Mouse (Mus musculus): ENCODE measurements around the gene Klrb1f.
A peak's percentile ranks its signal among the peaks of the same experiment; 100 is the strongest.
"Not testable (repeated sequence)": the region's sequence is repeated elsewhere in the genome, so short reads cannot be mapped to it uniquely, and the experiment has no call there.

Gene Klrb1f

GRCm38 (mm10) chr6:129045601-129046000 lies at the start of gene Klrb1f:
Gene Klrb1f, plus strand, starts transcription at chr6:129045901.
- DNase-seq: no peak

DNA sequence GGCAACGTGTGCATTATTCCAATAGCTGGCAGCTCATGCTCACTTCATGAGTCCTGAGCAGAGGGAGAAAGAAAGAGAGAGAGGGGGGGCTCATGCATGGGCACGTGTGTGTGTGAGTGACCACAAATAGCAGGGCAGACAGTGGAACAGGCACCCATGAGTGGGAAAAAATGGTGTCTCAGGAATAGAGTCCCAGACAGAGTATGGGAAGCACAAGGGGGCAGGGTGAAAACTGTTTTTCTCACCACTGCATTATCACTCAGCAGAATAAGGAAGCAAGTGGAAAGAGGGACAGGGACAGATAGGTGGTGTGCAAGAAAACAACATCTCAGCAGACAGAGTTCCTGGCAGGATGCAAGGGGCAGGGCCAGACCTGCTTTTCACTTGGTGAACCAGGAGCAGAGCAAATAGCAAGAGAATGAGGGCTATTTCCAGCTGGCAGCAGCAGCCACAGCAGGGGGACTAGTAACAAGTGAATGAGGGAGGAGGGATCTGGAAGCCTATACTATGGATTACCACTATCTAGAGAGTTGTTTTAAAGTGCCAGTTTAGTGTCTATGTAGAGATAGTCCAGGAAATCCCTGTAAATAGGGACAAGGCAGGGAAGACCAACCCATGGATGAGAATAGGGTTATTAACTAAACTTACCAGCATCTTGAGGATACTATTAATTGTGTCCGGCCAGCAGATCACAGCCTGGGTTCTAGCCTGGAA lies 49.5 kb upstream of the Klrb1f start:
- no peak for DNase-seq

DNA sequence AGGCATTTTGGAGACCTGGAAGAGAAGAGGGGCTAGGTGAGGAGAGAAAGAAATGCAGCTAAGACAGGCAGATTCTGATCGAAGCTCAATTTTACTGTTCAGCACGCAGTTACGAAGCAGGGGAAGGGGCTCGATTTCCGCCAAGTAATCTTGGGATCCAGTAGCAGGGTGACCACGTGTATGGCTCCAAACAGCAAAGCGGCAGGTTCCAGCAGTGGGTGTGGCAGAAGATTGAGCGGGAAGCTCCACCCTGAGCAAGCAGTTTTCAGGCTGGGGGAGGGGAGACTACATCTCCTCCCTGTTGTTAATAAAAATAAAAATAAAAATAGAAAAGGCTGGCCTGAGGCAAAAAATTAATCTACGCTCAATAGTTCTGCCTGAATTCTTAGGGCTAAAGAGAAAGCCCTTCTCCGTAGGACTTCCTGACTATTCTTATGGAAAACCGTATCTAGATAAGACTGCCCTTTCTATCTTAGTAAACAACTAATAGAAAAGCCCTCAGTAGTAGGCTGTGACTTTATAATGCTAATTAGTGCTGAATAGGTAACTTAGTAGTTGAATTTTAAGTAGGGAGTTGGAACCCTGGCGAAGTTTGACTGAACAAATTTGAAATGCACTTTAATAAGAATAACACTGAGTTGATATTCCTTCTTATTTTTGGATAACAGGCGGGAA lies 48.8 kb upstream of the Klrb1f start:
- no peak for DNase-seq

GRCm38 (mm10) chr6:129001392-129001791 lies 44.3 kb upstream of the Klrb1f start:
- no peak for DNase-seq

GRCm38 (mm10) chr6:129008552-129008951 lies 37.1 kb upstream of the Klrb1f start:
- DNase-seq: no peak

- not testable (repeated sequence) for DNase-seq
Measured at GRCm38 (mm10) chr6:129009846-129010504, 35.7 kb upstream of the Klrb1f start.

DNA sequence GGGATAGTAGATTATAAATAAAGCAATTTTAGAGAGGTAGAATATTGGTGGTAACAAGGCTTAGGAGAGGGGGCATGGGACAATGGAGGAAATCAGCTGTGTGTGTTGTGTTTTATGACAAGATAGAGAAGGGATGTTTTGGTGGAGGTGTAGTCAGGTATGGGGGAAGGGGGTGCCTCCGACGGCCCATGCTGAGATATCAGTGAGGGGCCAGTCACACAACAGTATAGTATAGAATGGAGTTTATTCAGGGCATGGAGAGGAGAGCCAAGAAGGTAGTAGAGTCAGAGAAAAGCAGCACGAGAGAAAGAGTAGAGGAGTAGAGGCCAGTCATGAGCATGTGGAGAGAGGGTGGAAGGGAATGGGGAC lies 35.2 kb upstream of the Klrb1f start:
- no peak for DNase-seq

GRCm38 (mm10) chr6:129012012-129012411 lies 33.7 kb upstream of the Klrb1f start:
- not testable (repeated sequence) for DNase-seq

- no peak for DNase-seq
Measured at GRCm38 (mm10) chr6:129012966-129013365, 32.7 kb upstream of the Klrb1f start.

DNA sequence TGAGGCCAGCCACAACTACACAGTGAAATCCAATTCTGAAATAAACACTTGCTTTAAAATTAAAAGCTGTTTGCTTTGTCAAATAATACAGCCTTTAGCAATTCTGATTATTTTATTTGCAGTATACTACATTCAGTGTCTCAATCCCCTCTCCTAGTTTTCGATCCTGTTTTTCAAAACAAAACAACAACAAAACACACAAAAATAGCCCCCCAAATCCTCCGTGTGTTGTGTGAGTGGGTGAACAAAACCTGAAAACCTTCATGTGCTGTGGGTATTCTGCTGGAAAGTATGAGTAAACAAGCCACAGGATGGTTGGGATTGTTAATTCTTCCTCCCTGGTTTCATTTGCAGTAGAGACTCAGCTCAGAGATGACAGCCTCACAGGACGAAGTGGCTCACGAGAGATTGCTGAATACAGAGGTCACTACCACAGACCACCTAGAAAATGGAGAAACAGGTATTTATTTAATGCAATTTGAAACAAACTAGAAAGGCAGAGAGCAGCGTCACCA lies 31.9 kb upstream of the Klrb1f start:
- DNase-seq: no peak

DNA sequence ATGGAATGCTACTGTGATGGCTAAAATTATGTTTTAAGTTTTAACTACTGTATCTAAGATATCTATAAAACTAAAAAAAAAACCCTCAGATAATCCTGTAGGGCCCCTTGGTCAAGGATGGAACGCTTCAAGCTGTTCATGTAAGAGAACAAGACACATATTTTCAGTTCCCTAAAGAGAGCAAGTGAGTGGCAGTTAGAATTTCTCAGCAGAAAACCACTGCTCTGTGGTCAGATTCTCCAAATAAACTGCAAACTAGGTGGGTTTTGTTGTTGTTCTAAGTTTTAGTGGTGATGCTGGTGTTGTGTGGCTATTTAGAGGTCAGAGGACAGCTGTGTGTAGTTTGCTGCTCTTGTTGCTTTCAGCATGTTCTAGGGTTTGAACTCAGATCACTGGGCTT lies 31.3 kb upstream of the Klrb1f start:
- no peak for DNase-seq

DNA sequence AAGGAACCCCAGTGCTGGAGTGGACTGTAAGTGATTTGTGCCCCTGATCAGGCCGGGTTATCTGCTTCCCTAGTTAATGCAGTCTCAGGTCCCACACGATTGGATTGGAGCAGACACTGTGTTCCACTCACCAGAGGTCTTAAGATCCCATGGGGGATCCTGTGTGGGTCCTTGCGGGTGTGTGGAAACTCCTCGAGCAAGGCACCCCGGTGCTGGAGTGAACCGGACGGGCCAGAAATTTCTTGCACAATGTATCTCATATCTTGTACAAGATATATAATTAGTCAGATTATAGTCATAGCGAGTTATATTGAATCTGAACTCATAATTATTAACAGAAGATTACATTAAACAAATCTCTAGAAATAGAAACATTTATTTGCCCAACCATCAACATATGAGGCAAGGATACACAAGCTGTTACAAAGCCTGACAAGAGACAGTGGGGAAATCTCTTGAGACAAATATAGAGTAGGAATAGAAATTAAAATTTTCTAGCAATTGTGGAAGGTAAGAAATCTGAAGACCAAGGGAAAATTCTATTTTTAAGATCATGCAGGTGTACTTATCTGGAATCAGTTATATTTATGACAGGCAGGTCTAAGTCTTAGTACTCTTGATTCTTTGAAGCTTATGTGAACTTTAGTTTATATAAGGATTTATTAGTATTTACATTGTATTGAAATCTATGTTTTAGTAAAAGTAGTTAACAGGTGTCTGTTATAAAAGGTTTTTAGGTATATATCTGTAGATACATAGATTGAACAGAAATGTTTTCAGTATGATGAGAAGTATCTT lies 18.1 kb upstream of the Klrb1f start:
- DNase-seq: no peak

GRCm38 (mm10) chr6:129030175-129030824 lies 15.4 kb upstream of the Klrb1f start:
- DNase-seq: no peak

- no peak for DNase-seq
Measured at GRCm38 (mm10) chr6:129030964-129031363, 14.7 kb upstream of the Klrb1f start.

- peak; percentile 4 to 6 for DNase-seq
Measured at GRCm38 (mm10) chr6:129033397-129033796, 12.3 kb upstream of the Klrb1f start.

- no peak for DNase-seq
Measured at GRCm38 (mm10) chr6:129035017-129035416, 10.7 kb upstream of the Klrb1f start.

DNA sequence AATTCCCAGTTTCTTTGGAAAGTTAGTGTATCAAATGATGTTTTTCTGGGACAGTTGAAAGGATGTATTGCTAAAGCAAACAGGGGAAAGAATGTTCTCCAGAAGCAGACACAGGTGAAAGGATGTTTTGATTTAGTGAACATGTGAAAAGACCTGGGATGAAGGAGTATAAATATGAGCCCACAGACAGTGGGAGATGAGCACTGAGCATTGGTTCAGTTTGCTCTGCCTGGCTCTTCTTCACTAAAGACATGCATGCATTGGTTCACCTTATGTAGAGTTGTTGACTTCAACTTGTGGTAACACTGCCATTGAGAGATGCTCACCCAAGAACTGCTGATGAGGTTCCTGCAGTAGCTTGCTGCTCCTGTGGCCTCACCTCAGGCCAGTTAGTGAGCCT lies 9.4 kb upstream of the Klrb1f start:
- no peak for DNase-seq

DNA sequence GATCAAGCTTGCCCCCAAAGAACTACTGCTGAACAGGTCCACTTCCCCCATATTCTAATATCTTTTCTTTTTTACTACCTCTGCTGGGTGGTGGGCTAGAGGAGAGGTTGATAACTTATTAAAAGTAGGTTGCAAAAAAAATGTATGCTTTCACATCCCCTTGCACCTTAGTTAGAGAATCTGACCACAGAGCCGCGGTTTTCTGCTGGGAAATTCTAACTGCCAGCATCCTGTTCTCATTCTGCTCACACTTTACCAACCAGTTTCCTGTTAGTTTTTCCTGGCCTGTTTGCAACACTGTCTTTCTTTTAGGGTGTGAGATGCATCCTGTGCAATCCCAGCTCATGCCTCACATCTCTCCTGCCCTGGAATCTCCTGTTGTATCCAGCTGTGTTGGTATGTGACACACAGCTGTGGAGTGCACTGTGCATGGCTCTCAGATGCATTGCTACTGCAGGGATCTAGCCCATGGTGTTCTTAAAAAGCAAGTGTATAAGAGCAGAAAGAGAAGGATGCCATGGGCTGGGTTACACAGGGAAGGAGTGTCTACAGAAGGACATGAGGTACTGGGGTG lies 8.7 kb upstream of the Klrb1f start:
- DNase-seq: no peak

DNA sequence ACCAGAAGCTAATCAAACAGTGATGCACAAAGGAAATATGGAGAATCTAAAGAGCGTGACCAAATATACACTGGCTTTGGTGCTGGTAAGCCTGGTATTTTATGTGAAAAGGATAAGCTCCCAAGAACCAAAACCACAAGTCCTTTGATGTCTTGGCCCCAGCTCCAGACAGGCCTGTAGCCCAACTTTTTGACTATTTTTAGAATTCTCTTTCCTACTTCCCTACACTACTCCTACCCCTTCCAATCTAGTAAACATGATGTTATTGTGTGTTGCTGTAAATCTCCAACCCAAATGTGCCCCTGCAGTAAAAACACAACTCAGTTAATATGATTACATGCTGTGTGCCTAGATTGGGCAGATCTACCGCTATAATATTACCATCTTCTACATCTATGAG lies 4.2 kb upstream of the Klrb1f start:
- DNase-seq: no peak

DNA sequence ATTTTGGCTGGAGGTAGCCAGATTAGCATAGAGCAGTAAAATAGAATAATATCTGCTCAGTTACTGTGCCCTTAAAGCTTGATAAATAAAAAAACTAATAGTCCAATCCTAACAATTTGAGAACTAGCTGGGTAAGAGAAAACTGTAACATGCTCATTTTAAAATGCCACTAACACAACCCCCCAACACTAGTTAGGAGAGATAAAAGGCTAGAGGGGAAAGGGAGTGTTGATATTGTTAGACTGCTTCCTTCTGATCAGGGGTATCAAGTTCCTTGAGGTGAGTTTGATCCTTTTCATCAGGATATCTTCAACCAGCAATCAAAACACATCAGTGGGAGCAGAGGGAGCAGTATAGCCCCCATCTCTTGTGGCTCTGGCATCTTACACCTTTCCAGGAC lies 3.2 kb upstream of the Klrb1f start:
- DNase-seq: no peak

DNA sequence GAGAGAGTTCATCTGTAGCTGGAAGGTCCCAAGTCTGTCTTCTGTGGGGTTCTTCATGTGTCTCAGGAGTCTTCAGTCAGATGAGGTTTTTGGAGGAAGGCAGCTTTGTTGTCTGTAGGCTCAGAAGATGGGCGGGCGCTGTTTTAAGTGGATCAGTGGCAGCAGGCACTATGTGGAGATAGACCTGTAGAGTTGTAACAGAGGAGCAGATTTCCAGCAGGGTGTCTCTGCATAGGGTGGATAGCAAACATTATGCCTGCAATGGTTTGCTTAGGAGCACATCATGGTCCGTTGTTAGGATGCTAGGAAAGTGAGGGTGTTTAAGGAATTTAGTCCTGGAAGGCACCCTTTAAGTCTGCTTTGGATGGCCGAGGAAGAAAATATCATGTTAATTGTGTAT lies 2.7 kb downstream of the Klrb1f start:
- no peak for DNase-seq

DNA sequence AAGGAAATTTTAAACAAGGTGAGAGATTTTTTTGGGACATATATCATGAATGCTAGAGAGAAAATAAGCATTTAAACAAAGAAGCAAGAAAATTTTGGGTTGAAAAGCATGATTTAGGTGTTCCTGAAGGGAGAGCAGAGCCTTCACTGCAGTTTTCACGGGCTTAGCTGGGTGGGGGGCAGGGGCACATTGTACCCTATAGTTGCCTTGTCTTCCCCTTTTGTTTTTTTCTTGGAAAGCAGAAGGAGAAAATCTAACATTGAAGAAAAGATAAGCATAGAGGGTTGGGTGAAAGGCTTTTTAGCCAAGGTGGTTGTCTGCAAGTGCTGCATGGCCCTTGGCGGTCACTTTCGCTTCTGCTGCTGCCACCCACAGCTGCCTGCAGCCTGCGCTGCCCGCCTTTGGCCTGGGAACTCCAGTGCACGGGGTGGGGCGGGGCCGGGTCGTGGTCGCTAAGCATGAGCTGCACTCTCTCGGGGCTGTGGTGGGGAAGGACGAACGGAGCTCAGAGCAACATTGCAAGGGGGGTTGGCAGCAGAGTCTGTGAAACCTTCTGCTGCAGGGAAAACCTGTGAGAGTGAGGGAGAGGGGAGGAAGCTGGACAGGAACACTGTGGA lies 3.3 kb downstream of the Klrb1f start:
- DNase-seq: peak; percentile 34 to 56

Measured in cerebellum, postnatal 10 days (tissue).